Mouse (Mus musculus) hindbrain, postnatal 0 days (tissue): ENCODE measurements around the gene Ccdc12. TPM values are rescaled to one million over a fixed set of nuclear protein-coding genes. Genes with fewer than 3 reads are reported as not detected.

Experiments
- ATAC-seq: fragments of 200-750 bp; cut with Nextera tagmentation; 2 replicates; pipeline ENCODE4 v1.8.0; 2017; ENCODE audit warnings: mild to moderate bottlenecking, moderate TSS enrichment, moderate library complexity
- DNase-seq: peaks from one replicate; pipeline ENCODE4 v3.0.0-alpha.2; 2015; ENCODE audit warnings: low spot score
- H3K27ac ChIP-seq: fragments of 300-500 bp; sonication (generic); 2 replicates; pipeline ENCODE4 v1.5.1; 2014; ENCODE audit warnings: mild to moderate bottlenecking
- H3K27me3 ChIP-seq: fragments of 300-500 bp; sonication (generic); 2 replicates; pipeline ENCODE4 v1.6.1; 2014; ENCODE audit warnings: low read length, mixed read lengths; ENCODE audit not compliant: insufficient read depth
- H3K36me3 ChIP-seq: fragments of 300-500 bp; sonication (generic); 2 replicates; pipeline ENCODE4 v1.6.1; 2014; ENCODE audit warnings: low read length, mixed read lengths; ENCODE audit not compliant: insufficient read depth
- H3K4me1 ChIP-seq: fragments of 300-500 bp; sonication (generic); 2 replicates; pipeline ENCODE4 v1.6.1; 2014; ENCODE audit warnings: antibody characterized with exemption, low read length, mixed read lengths; ENCODE audit not compliant: insufficient read depth
- H3K4me2 ChIP-seq: fragments of 300-500 bp; sonication (generic); 2 replicates; pipeline ENCODE4 v1.6.1; 2014; ENCODE audit warnings: low read depth, mild to moderate bottlenecking, low read length, moderate library complexity, mixed read lengths
- H3K4me3 ChIP-seq: fragments of 300-500 bp; sonication (generic); 2 replicates; pipeline ENCODE4 v1.5.1; 2014; ENCODE audit warnings: low read length
- H3K9ac ChIP-seq: fragments of 300-500 bp; sonication (generic); replicated peaks from 2 replicates; pipeline ENCODE4 v1.6.1; 2014; ENCODE audit warnings: mild to moderate bottlenecking, low read length, moderate library complexity, mixed read lengths
- H3K9me3 ChIP-seq: fragments of 300-500 bp; sonication (generic); 2 replicates; pipeline ENCODE4 v1.6.1; 2016; ENCODE audit warnings: low read length, mixed read lengths
- CTCF ChIP-seq: IDR thresholded peaks from 2 replicates; pipeline ENCODE4 v1.5.1; 2016; ENCODE audit warnings: antibody characterized with exemption, control low read depth, low read depth
- WGBS: fragments of 180-500 bp; shearing (Covaris S2); extraction: QIAGEN DNeasy Blood & Tissue Kit; methylation state at CpG from one replicate; pipeline ENCODE4 v1.1.7; 2014; 5-methylcytosine and 5-hydroxymethylcytosine counted together
- polyA plus RNA-seq: library from polyadenylated mRNA; unstranded; fragments of >200 nt; fragmentation: Nextera tagmentation; extraction: Ambion mirVana; gene quantifications from 2 replicates; pipeline ENCODE4 v1.2.1, GENCODE M21; 2015
- total RNA-seq: library from RNA; depleted of rRNA; stranded (reverse); fragments of >200 nt; gene quantifications from 2 replicates; pipeline ENCODE4 v1.2.3, GENCODE M21; 2014; rRNA removed

Ccdc12 gene
- total RNA-seq: 15.0 and 17.0 TPM in 2 replicates
- 108 and 113 TPM in 2 replicates for polyA plus RNA-seq

DNA sequence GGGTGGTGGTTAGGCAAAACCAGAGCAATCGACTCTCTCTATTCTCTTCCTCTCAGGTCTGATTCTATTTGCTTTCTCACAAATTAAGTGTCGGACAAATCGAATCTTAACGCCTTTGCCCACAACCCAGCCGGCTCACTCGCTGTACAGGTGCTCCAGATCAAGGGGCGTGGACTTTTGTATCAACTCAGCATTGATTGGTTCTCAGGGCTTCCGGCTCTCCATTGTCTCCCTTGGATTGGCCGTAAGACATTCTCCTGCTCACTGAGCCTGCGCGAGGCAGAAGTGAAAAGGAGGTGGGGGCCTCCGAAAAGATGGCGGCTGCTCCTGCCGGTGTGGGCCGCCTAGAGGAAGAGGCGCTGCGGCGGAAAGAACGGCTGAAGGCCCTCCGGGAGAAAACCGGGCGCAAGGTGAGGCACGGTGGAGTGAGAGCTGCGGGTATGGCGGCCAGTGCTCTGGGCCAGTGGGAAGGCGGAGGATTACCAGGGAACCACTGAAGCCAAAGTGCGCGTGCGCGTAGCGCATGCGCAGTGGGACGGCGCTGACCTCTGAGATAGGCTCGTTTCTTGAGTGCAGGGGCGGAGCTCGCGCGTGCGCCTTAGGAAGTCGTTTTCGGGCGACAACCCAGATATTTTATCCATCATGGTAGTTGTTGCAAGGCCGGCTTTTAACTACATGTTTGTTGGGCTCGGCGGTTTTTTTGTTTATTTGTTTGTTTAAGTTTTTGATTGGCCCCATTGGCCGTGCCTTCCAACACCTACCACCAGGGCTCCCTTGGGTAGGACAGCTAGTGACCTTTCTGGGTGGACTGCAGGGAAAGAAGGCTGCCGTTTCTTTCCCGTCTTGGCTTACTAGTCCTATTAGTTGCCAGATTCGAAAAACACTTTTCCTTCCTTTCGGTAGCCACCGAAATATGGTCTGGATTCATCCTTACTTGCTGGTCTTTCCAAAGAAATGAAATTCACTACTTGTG is at the start of gene Ccdc12:
Gene Ccdc12, plus strand, starts transcription at position 255 of the 973 bp plus-strand sequence.
- DNase-seq: peak; percentile 97
- H3K4me2 ChIP-seq: peak within 1 kb of the TSS; percentile 72
- WGBS: under 1% methylated on average over 52 of the region's 52 CpGs

DNA sequence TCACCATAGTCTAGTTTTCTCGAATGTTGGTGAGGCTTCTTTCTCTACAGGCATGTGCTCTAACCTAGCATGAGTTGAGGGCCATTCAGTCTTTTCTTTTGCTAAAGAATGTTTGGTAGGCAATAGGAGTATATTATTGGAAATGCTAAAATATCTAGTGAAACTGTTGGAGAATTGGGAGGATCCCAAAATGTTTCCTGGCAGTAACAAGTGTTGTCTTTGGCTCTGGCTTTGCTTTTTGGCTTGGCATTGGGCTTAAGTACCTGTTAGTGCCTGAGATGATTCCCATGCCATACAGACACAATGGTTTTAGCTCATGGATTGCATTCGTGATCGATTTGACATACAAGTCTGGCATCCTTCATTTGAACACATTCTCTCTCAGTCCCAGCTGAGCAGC is 44.8 kb upstream of the Ccdc12 start:
- Histone ChIP-seq H3K4me2 (no peak overlapping the region), H3K27me3 (no peaks in the 10 kb centered on the region), H3K4me3 (no peak overlapping the region), H3K36me3 (peaks cover 15% of the 10 kb centered on the region), H3K9ac (no peak overlapping the region), H3K4me1 (no peaks in the 10 kb centered on the region), H3K27ac (no peak overlapping the region), H3K9me3 (no peaks in the 10 kb centered on the region)
- WGBS: 81% methylated on average over 3 of the region's 3 CpGs
- TF ChIP-seq CTCF: no peak
- DNase-seq (no peak), ATAC-seq (no peak)

More for the DNA sequence above, at the start of gene Ccdc12:
- H3K36me3 ChIP-seq: no peaks in the 10 kb centered on the region
- peak; percentile 97 for ATAC-seq
- H3K9ac ChIP-seq: peak within 1 kb of the TSS; percentile 61
- peak; percentile 44 for TF ChIP-seq CTCF
- H3K4me3 ChIP-seq: peak within 1 kb of the TSS; percentile 56
- H3K27me3 ChIP-seq: no peaks in the 10 kb centered on the region
- peaks cover 26% of the 10 kb centered on the region for H3K4me1 ChIP-seq
- H3K27ac ChIP-seq: peak within 1 kb of the TSS; percentile 94
- no peaks in the 10 kb centered on the region for H3K9me3 ChIP-seq

DNA sequence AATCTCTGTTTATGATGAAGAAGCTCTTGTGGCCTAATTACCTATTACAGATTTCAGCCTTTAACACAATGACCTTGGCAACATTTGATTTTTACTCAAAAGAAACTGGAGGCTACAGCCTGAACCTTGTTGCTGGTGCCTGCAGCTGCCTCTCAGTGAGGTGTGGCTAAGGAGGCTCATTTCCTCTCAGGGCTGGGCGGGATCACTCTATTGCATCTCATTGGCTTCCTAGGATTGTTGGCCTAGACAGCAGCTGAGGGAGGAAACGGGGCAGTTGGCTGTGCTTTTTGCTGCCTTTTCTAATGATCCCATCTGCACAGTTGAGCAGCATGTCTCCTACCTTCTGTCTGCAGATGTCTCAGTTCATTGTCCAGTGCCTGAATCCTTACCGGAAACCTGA is 39.2 kb upstream of the Ccdc12 start:
- Histone ChIP-seq H3K4me2 (no peak overlapping the region), H3K27ac (no peak overlapping the region), H3K9ac (no peak overlapping the region), H3K4me3 (no peak overlapping the region), H3K4me1 (no peaks in the 10 kb centered on the region), H3K36me3 (peaks cover 34% of the 10 kb centered on the region), H3K27me3 (no peaks in the 10 kb centered on the region), H3K9me3 (no peaks in the 10 kb centered on the region)
- no peak for ATAC-seq
- WGBS: 79% methylated on average over 3 of the region's 3 CpGs
- TF ChIP-seq CTCF: no peak
- DNase-seq: no peak

- ATAC-seq: no peak
- peaks cover 30% of the 10 kb centered on the region for H3K36me3 ChIP-seq
- no peak overlapping the region for H3K27ac ChIP-seq
- WGBS: 86% methylated on average over 7 of the region's 7 CpGs
- no peaks in the 10 kb centered on the region for H3K9me3 ChIP-seq
- H3K27me3 ChIP-seq: no peaks in the 10 kb centered on the region
- H3K9ac ChIP-seq: no peak overlapping the region
- TF ChIP-seq CTCF: peak; percentile 29; the same call in 1 of the 2 replicates
- 0 out of 2 replicates have a peak, but pooled peaks cover 5% of the 10 kb centered on the region for H3K4me1 ChIP-seq
- H3K4me3 ChIP-seq: no peak overlapping the region
- no peak overlapping the region for H3K4me2 ChIP-seq
- DNase-seq: no peak
Observed at GRCm38 (mm10) chr9:110620180-110620579, 36.1 kb upstream of the Ccdc12 start.

- Histone ChIP-seq H3K27me3 (no peaks in the 10 kb centered on the region), H3K4me1 (0 out of 2 replicates have a peak, but pooled peaks cover 5% of the 10 kb centered on the region), H3K4me3 (no peak overlapping the region), H3K36me3 (peaks cover 25% of the 10 kb centered on the region), H3K9me3 (no peaks in the 10 kb centered on the region), H3K4me2 (no peak overlapping the region), H3K27ac (no peak overlapping the region), H3K9ac (no peak overlapping the region)
- 93% methylated on average over 7 of the region's 7 CpGs for WGBS
- TF ChIP-seq CTCF: no peak
- ATAC-seq (no peak), DNase-seq (no peak)
Observed at GRCm38 (mm10) chr9:110620685-110621084, 35.6 kb upstream of the Ccdc12 start.

DNA sequence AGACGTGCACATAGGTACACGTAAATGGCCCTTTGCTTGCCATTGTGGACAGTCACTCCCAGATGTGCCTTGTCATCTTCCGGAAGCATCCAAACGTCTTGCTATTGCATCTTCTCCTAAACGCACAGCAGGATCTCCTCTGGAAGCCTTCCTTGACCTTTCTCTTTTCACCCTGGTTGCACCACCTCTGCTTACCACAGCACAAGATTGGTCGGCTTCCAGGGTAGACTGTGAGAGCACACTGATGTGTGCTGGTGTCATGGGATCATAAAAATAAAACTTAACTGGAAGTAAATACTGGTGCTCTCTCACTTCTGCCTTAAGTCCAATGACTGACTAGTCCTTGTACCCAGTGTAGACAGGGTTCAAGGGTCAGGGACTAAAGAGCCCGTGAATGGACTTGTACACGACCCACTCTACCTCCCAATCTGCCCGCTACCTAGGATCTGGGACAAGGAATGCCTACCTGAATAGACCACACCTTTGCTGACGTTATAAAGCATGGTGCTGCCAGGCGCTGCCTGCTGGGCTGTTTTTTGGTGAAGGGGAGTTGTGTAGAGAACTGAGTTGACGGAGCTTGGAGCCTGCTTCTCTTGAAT is 33.6 kb upstream of the Ccdc12 start:
- ATAC-seq: no peak
- Histone ChIP-seq H3K4me2 (no peak overlapping the region), H3K9ac (no peak overlapping the region)

More for the DNA sequence above, 33.6 kb upstream of the Ccdc12 start:
- Histone ChIP-seq H3K27ac (no peak overlapping the region), H3K4me1 (0 out of 2 replicates have a peak, but pooled peaks cover 5% of the 10 kb centered on the region), H3K4me3 (no peak overlapping the region), H3K27me3 (no peaks in the 10 kb centered on the region), H3K36me3 (peaks cover 16% of the 10 kb centered on the region), H3K9me3 (no peaks in the 10 kb centered on the region)
- TF ChIP-seq CTCF: no peak
- WGBS: 83% methylated on average over 12 of the region's 12 CpGs
- DNase-seq: no peak
